Mouse (Mus musculus): Measurements from ENCODE around the gene Gbp9.
"Not testable (repeated sequence)": the region's sequence is repeated elsewhere in the genome, so short reads cannot be mapped to it uniquely, and the experiment has no call there.

The Gbp9 gene

GRCm38 (mm10) chr5:105139409-105140088 lies at the start of gene Gbp9, which contains the start of the genes Gbp8 and Gbp4:
Gene Gbp9 (minus strand): TSS chr5:105139539.
Gene Gbp8 (minus strand): TSS chr5:105139540.
Gene Gbp4 (minus strand): TSS chr5:105139586.
- not testable (repeated sequence) for DNase-seq (ENCODE audit: low spot score in 2 of 2)

DNA sequence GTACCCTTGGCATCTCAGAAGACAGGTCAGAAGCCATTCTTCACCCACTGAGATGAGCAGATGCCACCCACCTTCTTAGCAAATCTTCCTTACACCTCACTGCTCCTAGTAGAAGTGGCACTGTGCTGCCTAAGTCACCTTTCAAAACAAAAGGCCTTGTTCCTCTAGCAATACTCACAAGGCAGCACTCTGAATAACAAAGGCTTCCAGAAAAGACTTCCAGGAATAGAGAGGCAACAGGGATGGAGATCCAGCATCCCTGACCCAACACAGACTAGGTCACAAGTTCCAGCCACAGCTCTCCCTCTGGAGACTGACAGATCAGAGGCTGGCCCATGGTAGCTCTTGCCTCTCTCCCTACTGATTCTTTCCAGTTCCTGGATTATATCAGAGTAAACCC lies 42.1 kb upstream of the Gbp9 start:
- DNase-seq (ENCODE audit: low spot score in 2 of 2) = no peak

DNA sequence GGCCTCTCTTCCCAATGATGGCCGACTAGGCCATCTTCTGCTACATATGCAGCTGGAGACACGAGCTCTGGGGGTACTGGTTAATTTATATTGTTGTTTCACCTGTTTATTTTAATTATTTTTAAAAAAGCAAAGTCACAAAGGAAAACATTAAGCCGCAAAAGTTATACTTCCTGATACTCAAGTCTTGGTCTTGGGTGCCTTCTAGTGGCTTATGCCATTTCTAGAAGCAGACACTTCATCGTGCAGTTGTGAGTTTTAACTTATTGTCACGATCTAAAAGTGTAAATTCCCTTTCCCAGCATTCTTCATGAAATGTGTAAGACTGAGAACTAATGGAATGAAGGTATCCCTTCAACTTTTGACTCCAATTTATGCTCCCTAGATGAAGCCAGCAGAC lies 17.2 kb upstream of the Gbp9 start:
- no peak for DNase-seq (ENCODE audit: low spot score in 2 of 2)

DNA sequence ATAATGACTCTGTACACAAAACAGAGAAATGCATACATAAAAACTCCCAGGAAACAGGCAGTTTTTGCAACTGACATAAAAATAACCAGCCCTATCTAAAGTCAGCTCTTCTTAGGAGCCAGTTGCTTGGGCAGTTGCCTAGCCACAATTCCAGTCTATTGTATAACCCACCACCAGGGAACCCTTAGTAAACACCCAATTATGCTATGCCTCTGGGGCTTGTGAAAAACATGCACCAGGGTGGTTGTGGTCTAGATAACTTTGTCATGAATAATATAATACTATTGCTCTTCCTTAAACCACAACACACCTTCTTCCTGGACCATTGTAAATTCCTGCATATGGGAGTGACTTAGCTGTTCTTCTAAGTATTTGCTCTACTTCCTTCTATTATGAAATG lies 14.7 kb upstream of the Gbp9 start:
- no peak for DNase-seq (ENCODE audit: low spot score in 2 of 2)

- DNase-seq (ENCODE audit: low spot score in 2 of 2) = not testable (repeated sequence)
Measured at GRCm38 (mm10) chr5:105148062-105148461, 8.7 kb upstream of the Gbp9 start.

DNA sequence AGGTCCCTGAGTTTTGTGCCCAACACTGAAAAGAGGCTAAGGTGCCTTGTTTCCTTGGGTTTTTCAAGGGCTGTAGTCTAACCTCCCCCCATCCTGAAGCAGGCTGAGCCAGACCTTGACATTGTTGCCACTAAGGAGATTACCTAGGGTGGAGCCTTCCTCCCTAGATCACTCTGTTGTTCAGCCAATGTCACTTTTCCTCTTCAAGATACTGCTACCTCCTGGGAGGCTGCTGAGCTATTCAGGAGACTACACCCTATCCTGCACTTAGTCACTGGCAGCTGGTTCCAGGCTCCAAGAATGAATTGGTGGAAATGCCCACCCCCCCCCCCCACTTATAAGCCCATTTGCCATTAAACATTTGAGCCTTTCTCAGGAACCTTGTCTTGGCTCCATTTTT lies 7.1 kb upstream of the Gbp9 start:
- no peak for DNase-seq (ENCODE audit: low spot score in 2 of 2)

DNA sequence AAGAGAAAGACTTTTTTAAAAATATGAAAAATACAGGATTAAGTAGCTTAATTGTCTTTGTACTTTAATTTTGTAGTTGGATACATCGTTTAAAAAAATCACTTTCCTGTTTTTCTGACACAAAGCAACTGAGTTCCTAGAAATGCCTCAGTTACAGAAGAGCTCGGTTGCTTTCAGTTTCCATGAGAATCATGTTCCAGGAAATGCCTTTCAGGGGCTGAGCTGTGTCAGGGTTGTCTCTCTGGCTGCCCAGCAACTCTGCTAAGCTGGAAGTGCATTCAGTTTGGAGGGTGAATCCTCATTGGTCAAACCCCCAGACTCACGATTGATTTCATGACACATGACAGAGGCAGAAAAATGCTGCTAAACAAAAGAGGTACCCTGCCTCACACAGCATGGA lies 6.4 kb upstream of the Gbp9 start:
- not testable (repeated sequence) for DNase-seq (ENCODE audit: low spot score in 2 of 2)

DNA sequence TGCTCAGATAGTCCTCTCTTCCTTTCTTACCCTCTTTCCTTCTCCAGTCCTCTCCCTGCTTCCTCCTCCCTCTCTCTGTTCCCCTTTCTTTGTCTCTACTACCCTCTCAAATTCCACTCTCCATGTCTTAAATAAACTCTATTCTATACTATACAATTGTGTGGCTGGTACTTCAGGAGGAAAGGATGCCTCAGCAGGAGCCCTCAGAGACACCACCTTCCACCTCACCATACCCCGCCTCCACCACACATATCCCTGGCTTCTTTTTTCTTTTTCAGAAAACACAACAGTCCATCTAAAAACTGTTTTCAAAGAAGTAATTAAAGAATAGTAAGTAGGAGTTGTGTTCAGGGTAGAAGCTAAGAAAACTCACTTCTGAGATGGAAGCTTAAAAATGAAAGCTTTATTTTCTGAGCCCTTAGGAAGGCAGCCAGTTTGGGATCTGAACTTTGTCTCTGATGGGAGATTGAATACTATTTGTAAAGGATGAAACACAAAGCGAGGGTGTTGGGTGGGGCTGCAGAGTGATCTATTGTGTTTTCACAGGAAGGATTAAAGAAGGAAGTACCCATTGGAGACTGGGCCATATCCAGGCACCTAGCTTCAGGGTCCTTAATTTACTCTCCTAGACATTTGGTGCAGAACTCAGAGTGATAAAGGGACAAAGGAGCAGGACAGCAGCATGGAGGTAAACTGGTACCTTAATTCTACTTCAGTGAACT lies 911 bp upstream of the Gbp9 start:
- DNase-seq (ENCODE audit: low spot score in 2 of 2) = not testable (repeated sequence)

DNA sequence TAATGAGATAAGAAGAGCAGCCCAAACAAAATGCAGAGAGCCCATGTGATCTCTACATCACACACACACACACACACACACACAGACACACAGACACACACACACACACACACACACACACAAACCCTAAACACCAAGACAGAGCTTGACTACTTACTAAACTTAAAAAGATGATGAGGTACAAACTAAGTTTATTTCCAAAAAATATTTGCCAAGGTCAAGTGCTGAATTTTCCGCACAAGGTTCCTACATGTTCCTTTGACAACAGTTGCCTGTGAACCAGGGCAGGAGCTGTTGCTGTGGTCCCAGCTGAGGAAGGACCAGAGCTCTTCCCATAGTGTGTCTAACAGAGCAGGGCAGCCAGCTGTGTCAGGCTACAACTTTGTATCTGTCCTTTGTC lies 433 bp downstream of the Gbp9 start:
- no peak for DNase-seq (ENCODE audit: low spot score in 2 of 2)

GRCm38 (mm10) chr5:105136706-105137304 lies 2.5 kb downstream of the Gbp9 start:
- DNase-seq (ENCODE audit: low spot score in 2 of 2) = not testable (repeated sequence)

DNA sequence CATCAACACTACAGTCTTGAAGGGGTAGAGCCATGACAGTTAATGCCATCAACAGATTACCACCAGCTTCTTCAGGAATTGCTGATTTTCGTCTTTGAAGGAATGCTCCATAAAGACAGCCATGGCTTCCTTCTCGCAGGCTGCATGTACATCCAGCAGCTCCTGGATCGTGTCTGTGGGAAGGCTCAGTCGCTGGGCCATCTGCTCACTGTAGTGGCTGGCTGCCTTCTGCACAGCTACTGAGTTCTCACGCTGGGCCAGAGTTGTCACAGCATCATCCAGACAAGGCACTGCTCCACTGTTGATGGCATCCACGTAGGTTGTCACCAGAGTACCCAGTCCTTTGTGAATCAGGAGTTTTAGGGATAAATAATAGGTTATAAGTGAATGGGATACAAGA lies 17.6 kb downstream of the Gbp9 start:
- peak; percentile 14 to 21 for DNase-seq (ENCODE audit: low spot score in 2 of 2)

- DNase-seq (ENCODE audit: low spot score in 2 of 2) = no peak
Measured at GRCm38 (mm10) chr5:105115740-105116139, 23.6 kb downstream of the Gbp9 start.

- no peak for DNase-seq (ENCODE audit: low spot score in 2 of 2)
Measured at GRCm38 (mm10) chr5:105114696-105115095, 24.6 kb downstream of the Gbp9 start.

GRCm38 (mm10) chr5:105113656-105114055 lies 25.7 kb downstream of the Gbp9 start:
- DNase-seq (ENCODE audit: low spot score in 2 of 2) = no peak

GRCm38 (mm10) chr5:105110271-105110852 lies 29.0 kb downstream of the Gbp9 start:
- peak in 1 of 2 experiments; percentile 13 for DNase-seq (ENCODE audit: low spot score in 2 of 2)

DNA sequence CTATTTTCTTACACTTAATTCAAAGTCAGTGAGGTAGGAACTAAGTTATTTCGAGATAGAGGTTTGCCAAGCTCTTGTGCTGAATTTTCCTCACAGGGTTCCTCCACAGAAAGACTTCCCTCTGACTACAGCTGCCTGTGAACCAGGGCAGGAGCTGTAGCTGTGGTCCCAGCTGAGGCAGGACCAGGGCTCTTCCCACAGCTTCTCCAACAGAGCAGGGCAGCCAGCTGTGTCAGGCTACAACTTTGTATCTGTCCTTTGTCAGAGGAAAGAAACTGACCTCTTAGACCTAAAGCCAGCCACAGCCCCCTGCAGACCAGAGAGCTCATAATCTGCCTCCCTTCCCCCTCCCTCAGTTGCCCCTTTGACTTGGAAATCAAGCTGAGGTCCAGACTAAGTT lies 29.6 kb downstream of the Gbp9 start:
- DNase-seq (ENCODE audit: low spot score in 2 of 2) = not testable (repeated sequence)

GRCm38 (mm10) chr5:105105689-105106088 lies 33.6 kb downstream of the Gbp9 start:
- not testable (repeated sequence) for DNase-seq (ENCODE audit: low spot score in 2 of 2)

DNA sequence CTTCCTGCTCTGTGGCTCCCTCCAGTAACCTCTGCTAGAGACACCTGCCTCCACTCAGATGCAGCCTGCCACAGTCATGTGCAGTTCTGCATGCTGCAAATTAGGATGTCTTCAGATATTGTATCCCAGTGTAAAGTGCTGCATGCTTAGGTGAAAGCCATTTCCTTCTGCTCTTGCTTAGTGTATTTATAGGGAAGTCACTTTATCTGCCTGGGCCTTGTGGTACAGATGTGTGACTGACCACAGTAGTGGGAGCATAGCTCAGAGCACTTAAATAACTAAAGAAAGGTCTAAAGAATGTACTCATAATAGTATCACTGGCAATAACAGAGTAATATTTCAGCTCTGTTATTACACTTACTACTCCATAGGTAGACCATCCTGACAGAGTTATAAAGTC lies 57.4 kb downstream of the Gbp9 start:
- DNase-seq (ENCODE audit: low spot score in 2 of 2) = no peak

- DNase-seq (ENCODE audit: low spot score in 2 of 2) = not testable (repeated sequence)
Measured at GRCm38 (mm10) chr5:105068356-105068755, 71.0 kb downstream of the Gbp9 start.

- DNase-seq (ENCODE audit: low spot score in 2 of 2) = not testable (repeated sequence)
Measured at GRCm38 (mm10) chr5:105064443-105064842, 74.9 kb downstream of the Gbp9 start.

GRCm38 (mm10) chr5:105063321-105063720 lies 76.0 kb downstream of the Gbp9 start:
- no peak for DNase-seq (ENCODE audit: low spot score in 2 of 2)

- DNase-seq (ENCODE audit: low spot score in 2 of 2) = not testable (repeated sequence)
Measured at GRCm38 (mm10) chr5:105062403-105062802, 76.9 kb downstream of the Gbp9 start.
